Mouse (Mus musculus): ENCODE data around the gene Shc3. TPM values are rescaled to one million over a fixed set of nuclear protein-coding genes. Genes with fewer than 3 reads are reported as not detected.

The Shc3 gene
- total and polyA plus RNA-seq, 3 experiments, result 0.80 to 2.1 (median 0.91) TPM

DNA sequence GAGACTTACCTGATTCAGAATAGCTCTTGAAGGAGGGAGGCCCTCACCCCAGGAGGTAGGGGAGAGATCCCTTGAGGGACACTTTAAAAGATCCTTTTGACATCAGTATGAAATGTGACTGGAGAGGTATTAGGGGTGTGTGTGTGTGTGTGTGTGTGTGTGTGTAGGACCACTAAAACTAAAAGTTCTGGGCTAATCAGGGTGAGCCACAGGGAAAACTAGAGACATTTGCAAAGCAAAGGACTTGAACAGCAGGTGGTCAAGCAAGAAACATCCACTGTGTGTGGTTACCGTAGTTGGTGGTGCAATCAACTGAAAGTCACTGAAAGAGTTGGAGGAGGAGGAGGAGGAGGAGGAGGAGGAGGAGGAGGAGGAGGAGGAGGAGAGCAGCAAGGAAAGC is 177.0 kb downstream of the Shc3 start:
- Histone ChIP-seq H3K4me1 (ENCODE audit: control insufficient read depth, insufficient read depth, low read length) (no peaks in the 10 kb centered on the region), H3K27me3 (ENCODE audit: control insufficient read depth, insufficient read depth, low read length) (no peaks in the 10 kb centered on the region), H3K79me2 (replicated peaks; ENCODE audit: control insufficient read depth, insufficient read depth, low read length) (no peaks in the 10 kb centered on the region), H3K4me3 (no peak overlapping the region), H3K27ac (no peak overlapping the region), H3K9ac (ENCODE audit: low read depth, low read length) (no peak overlapping the region), H3K36me3 (ENCODE audit: control insufficient read depth, insufficient read depth, low read length) (no peaks in the 10 kb centered on the region)
- DNase-seq, result no peak
- TF ChIP-seq EP300 (IDR thresholded peaks at IDR 0.05; ENCODE audit: insufficient read depth, low read depth, low read length) (no peak), POLR2A (IDR thresholded peaks at IDR 0.05; ENCODE audit: insufficient read depth, low read depth, low read length) (no peak), CTCF (IDR thresholded peaks at IDR 0.05) (no peak)
- WGBS, result 40% methylated on average over 1 of the region's 1 CpGs
- intact Hi-C loops (cut with DNase I), result no loop called here

GRCm38 (mm10) chr13:51391359-51391916 is 177.8 kb downstream of the Shc3 start:
- no peaks in the 10 kb centered on the region for H3K4me1 ChIP-seq (ENCODE audit: control insufficient read depth, insufficient read depth, low read length)
- H3K36me3 ChIP-seq (ENCODE audit: control insufficient read depth, insufficient read depth, low read length), result no peaks in the 10 kb centered on the region
- no peak for DNase-seq
- H3K27me3 ChIP-seq (ENCODE audit: control insufficient read depth, insufficient read depth, low read length), result no peaks in the 10 kb centered on the region
- H3K79me2 ChIP-seq (replicated peaks; ENCODE audit: control insufficient read depth, insufficient read depth, low read length), result no peaks in the 10 kb centered on the region
- intact Hi-C loops (cut with DNase I), result no loop called here
- H3K4me3 ChIP-seq, result no peak overlapping the region
- no peak overlapping the region for H3K9ac ChIP-seq (ENCODE audit: low read depth, low read length)
- WGBS, result 86% methylated on average over 6 of the region's 6 CpGs
- H3K27ac ChIP-seq, result no peak overlapping the region
- TF ChIP-seq EP300 (IDR thresholded peaks at IDR 0.05; ENCODE audit: insufficient read depth, low read depth, low read length), result no peak
- no peak for TF ChIP-seq CTCF (IDR thresholded peaks at IDR 0.05)
- TF ChIP-seq POLR2A (IDR thresholded peaks at IDR 0.05; ENCODE audit: insufficient read depth, low read depth, low read length), result no peak

GRCm38 (mm10) chr13:51390398-51390797 is 178.8 kb downstream of the Shc3 start:
- Histone ChIP-seq H3K36me3 (ENCODE audit: control insufficient read depth, insufficient read depth, low read length) (no peaks in the 10 kb centered on the region), H3K27ac (no peak overlapping the region), H3K9ac (ENCODE audit: low read depth, low read length) (no peak overlapping the region), H3K4me1 (ENCODE audit: control insufficient read depth, insufficient read depth, low read length) (no peaks in the 10 kb centered on the region), H3K27me3 (ENCODE audit: control insufficient read depth, insufficient read depth, low read length) (no peaks in the 10 kb centered on the region), H3K4me3 (no peak overlapping the region), H3K79me2 (replicated peaks; ENCODE audit: control insufficient read depth, insufficient read depth, low read length) (no peaks in the 10 kb centered on the region)
- TF ChIP-seq POLR2A (IDR thresholded peaks at IDR 0.05; ENCODE audit: insufficient read depth, low read depth, low read length), result no peak
- TF ChIP-seq EP300 (IDR thresholded peaks at IDR 0.05; ENCODE audit: insufficient read depth, low read depth, low read length), result no peak
- no peak for TF ChIP-seq CTCF (IDR thresholded peaks at IDR 0.05)
- intact Hi-C loops (cut with DNase I), result no loop called here
- DNase-seq, result no peak
- WGBS, result 47% methylated on average over 4 of the region's 4 CpGs

GRCm38 (mm10) chr13:51387908-51388307 is 181.3 kb downstream of the Shc3 start:
- Histone ChIP-seq H3K27ac (no peak overlapping the region), H3K4me3 (no peak overlapping the region), H3K9ac (ENCODE audit: low read depth, low read length) (no peak overlapping the region), H3K27me3 (ENCODE audit: control insufficient read depth, insufficient read depth, low read length) (no peaks in the 10 kb centered on the region), H3K4me1 (ENCODE audit: control insufficient read depth, insufficient read depth, low read length) (no peaks in the 10 kb centered on the region), H3K79me2 (replicated peaks; ENCODE audit: control insufficient read depth, insufficient read depth, low read length) (no peaks in the 10 kb centered on the region), H3K36me3 (ENCODE audit: control insufficient read depth, insufficient read depth, low read length) (no peaks in the 10 kb centered on the region)
- TF ChIP-seq EP300 (IDR thresholded peaks at IDR 0.05; ENCODE audit: insufficient read depth, low read depth, low read length) (no peak), CTCF (IDR thresholded peaks at IDR 0.05) (no peak), POLR2A (IDR thresholded peaks at IDR 0.05; ENCODE audit: insufficient read depth, low read depth, low read length) (no peak)
- DNase-seq, result no peak
- intact Hi-C loops (cut with DNase I), result no loop called here
- WGBS, result 31% methylated on average over 4 of the region's 4 CpGs

- Histone ChIP-seq H3K79me2 (replicated peaks; ENCODE audit: control insufficient read depth, insufficient read depth, low read length) (no peaks in the 10 kb centered on the region), H3K36me3 (ENCODE audit: control insufficient read depth, insufficient read depth, low read length) (no peaks in the 10 kb centered on the region), H3K4me1 (ENCODE audit: control insufficient read depth, insufficient read depth, low read length) (no peaks in the 10 kb centered on the region), H3K27ac (no peak overlapping the region), H3K27me3 (ENCODE audit: control insufficient read depth, insufficient read depth, low read length) (no peaks in the 10 kb centered on the region), H3K4me3 (no peak overlapping the region), H3K9ac (ENCODE audit: low read depth, low read length) (no peak overlapping the region)
- intact Hi-C loops (cut with DNase I), result no loop called here
- WGBS, result 86% methylated on average over 2 of the region's 2 CpGs
- no peak for DNase-seq
- no peak for TF ChIP-seq EP300 (IDR thresholded peaks at IDR 0.05; ENCODE audit: insufficient read depth, low read depth, low read length)
- no peak for TF ChIP-seq POLR2A (IDR thresholded peaks at IDR 0.05; ENCODE audit: insufficient read depth, low read depth, low read length)
- no peak for TF ChIP-seq CTCF (IDR thresholded peaks at IDR 0.05)
Observed at GRCm38 (mm10) chr13:51384899-51385298, 184.3 kb downstream of the Shc3 start.

GRCm38 (mm10) chr13:51381498-51381897 is 187.7 kb downstream of the Shc3 start:
- intact Hi-C loops (cut with DNase I), result no loop called here
- H3K79me2 ChIP-seq (replicated peaks; ENCODE audit: control insufficient read depth, insufficient read depth, low read length), result no peaks in the 10 kb centered on the region
- H3K9ac ChIP-seq (ENCODE audit: low read depth, low read length), result no peak overlapping the region
- DNase-seq, result no peak
- 90% methylated on average over 6 of the region's 6 CpGs for WGBS
- H3K36me3 ChIP-seq (ENCODE audit: control insufficient read depth, insufficient read depth, low read length), result no peaks in the 10 kb centered on the region
- H3K27me3 ChIP-seq (ENCODE audit: control insufficient read depth, insufficient read depth, low read length), result no peaks in the 10 kb centered on the region
- H3K4me3 ChIP-seq, result no peak overlapping the region
- TF ChIP-seq POLR2A (IDR thresholded peaks at IDR 0.05; ENCODE audit: insufficient read depth, low read depth, low read length) (no peak), CTCF (IDR thresholded peaks at IDR 0.05) (no peak), EP300 (IDR thresholded peaks at IDR 0.05; ENCODE audit: insufficient read depth, low read depth, low read length) (no peak)
- H3K27ac ChIP-seq, result no peak overlapping the region
- peaks cover 4% of the 10 kb centered on the region for H3K4me1 ChIP-seq (ENCODE audit: control insufficient read depth, insufficient read depth, low read length)

Other genes with a start within 250 kb of the Shc3 start
- gene S1pr3, start 160.8 kb downstream of the Shc3 start, total RNA-seq (2021), result 10 to 100 TPM; 12.2 to 16.4 TPM
- gene S1pr3, start 160.8 kb downstream of the Shc3 start, polyA plus RNA-seq (2012; rRNA removed), result 16.3 and 25.5 TPM in 2 replicates
- 1 to 10 TPM in 1 of 2 experiments, under 1 TPM in 1; 0.50 to 1.2 TPM for gene Cks2, start 75.8 kb upstream of the Shc3 start, total RNA-seq (2021)
- 1.5 and 1.6 TPM in 2 replicates for gene Cks2, start 75.8 kb upstream of the Shc3 start, polyA plus RNA-seq (2012; rRNA removed)
- 10 to 100 TPM; 11.1 to 11.5 TPM for gene Secisbp2, start 82.3 kb upstream of the Shc3 start, total RNA-seq (2021)
- 15.3 and 20.6 TPM in 2 replicates for gene Secisbp2, start 82.3 kb upstream of the Shc3 start, polyA plus RNA-seq (2012; rRNA removed)
- gene Sema4d, start 224.3 kb upstream of the Shc3 start, total RNA-seq (2021), result 10 to 100 TPM; 52.2 to 67.6 TPM
- gene Sema4d, start 224.3 kb upstream of the Shc3 start, polyA plus RNA-seq (2012; rRNA removed), result 51.7 and 52.2 TPM in 2 replicates